Mouse (Mus musculus): ENCODE data around the gene Mum1l1.

DNA sequence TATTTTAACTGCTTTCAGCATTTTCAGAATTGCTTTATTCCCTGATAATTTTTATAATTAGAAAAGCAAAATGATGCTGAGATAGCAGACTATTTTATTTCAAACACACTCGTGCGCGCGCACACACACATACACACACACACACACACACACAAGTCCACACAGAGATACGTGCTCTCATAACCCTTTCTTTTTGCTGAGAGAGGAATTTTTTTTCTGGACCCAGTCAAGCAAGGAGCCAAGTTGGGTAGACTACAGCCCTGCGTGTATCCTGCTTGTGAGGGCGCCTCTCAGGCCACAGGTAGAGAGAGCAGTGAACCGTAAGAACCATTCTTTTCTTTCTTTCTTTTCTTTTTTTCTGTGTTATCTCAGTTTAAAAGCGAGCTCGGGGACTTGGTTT is 7.9 kb downstream of the Mum1l1 start:
- no peak for TF ChIP-seq CTCF (IDR thresholded peaks at IDR 0.05; ENCODE audit: control insufficient read depth, insufficient read depth, insufficient read length)
- TF ChIP-seq MAX (IDR thresholded peaks at IDR 0.05), result no peak
- TF ChIP-seq FOSL1 (IDR thresholded peaks at IDR 0.05; ENCODE audit: insufficient read depth, low read length, poor library complexity, severe bottlenecking), result no peak
- TF ChIP-seq MYOD1 (IDR thresholded peaks at IDR 0.05; ENCODE audit: control insufficient read depth, insufficient read length, low read depth), result no peak
- no peak for TF ChIP-seq USF1 (IDR thresholded peaks at IDR 0.05; ENCODE audit: low read depth)

Measured in C2C12 (cell line).